Mouse (Mus musculus) midbrain, embryonic 11.5 days (tissue): Measurements from ENCODE around the gene Klrg1. TPM values are rescaled to one million over a fixed set of nuclear protein-coding genes. Genes with fewer than 3 reads are reported as not detected.

Source experiments
- ATAC-seq: fragments of 200-750 bp; cut with Nextera tagmentation; 2 replicates; pipeline ENCODE4 v1.8.0; 2017; ENCODE audit warnings: moderate TSS enrichment, moderate library complexity; ENCODE audit not compliant: low FRiP score
- DNase-seq: peaks from one replicate; pipeline ENCODE4 v3.0.0; 2015; ENCODE audit warnings: low spot score; ENCODE audit errors: missing footprints
- H3K27ac ChIP-seq: fragments of 300-500 bp; sonication (generic); 2 replicates; pipeline ENCODE4 v1.5.1; 2014; ENCODE audit warnings: low read depth, low read length
- H3K27me3 ChIP-seq: fragments of 300-500 bp; sonication (generic); 2 replicates; pipeline ENCODE4 v1.6.1; 2014; ENCODE audit warnings: mild to moderate bottlenecking, low read length, moderate library complexity, mixed read lengths; ENCODE audit not compliant: control insufficient read depth, insufficient read depth
- H3K36me3 ChIP-seq: fragments of 300-500 bp; sonication (generic); 2 replicates; pipeline ENCODE4 v1.6.1; 2014; ENCODE audit warnings: mild to moderate bottlenecking, low read length, moderate library complexity, mixed read lengths; ENCODE audit not compliant: control insufficient read depth, insufficient read depth
- H3K4me1 ChIP-seq: fragments of 300-500 bp; sonication (generic); 2 replicates; pipeline ENCODE4 v1.6.1; 2014; ENCODE audit warnings: low read length; ENCODE audit not compliant: control insufficient read depth, insufficient read depth
- H3K4me2 ChIP-seq: fragments of 300-500 bp; sonication (generic); 2 replicates; pipeline ENCODE4 v1.6.1; 2014; ENCODE audit warnings: mild to moderate bottlenecking, moderate library complexity
- H3K4me3 ChIP-seq: fragments of 300-500 bp; sonication (generic); 2 replicates; pipeline ENCODE4 v1.5.1; 2014; ENCODE audit warnings: low read depth, low read length
- H3K9ac ChIP-seq: fragments of 300-500 bp; sonication (generic); 2 replicates; pipeline ENCODE4 v1.6.1; 2014; ENCODE audit warnings: low read length
- H3K9me3 ChIP-seq: fragments of 300-500 bp; sonication (generic); 2 replicates; pipeline ENCODE4 v1.6.1; 2016; ENCODE audit warnings: low read length; ENCODE audit not compliant: control insufficient read depth
- WGBS: fragments of 180-500 bp; shearing (Covaris S2); extraction: QIAGEN DNeasy Blood & Tissue Kit; methylation state at CpG from one replicate; pipeline ENCODE4 v1.1.7; 2014; 5-methylcytosine and 5-hydroxymethylcytosine counted together
- polyA plus RNA-seq: library from polyadenylated mRNA; unstranded; fragments of >200 nt; fragmentation: Nextera tagmentation; extraction: Ambion mirVana; gene quantifications from 2 replicates; pipeline ENCODE4 v1.2.1, GENCODE M21; 2014

Klrg1 gene
- polyA plus RNA-seq, 1 experiment from 2014 or later, result 0.31 TPM

DNA sequence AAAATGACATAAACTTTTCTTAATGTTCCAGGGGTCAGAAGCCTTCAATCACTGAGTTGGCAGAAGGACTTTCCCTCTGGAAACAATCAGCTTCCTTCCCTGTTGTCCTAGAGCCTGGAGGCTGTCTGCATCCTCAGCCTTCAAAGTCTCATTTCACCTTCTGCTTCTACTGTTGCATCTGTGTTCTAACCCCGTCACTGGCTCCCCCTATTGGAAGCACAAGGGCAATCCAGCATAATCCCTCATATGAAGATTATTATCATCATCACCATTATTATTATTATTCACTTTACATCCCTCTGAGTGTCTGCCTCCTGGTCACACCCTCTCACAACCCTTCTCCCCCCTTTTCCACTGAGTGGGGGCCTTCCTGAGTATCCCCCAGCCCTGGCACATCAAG lies 5.6 kb upstream of the Klrg1 start:
- no peak overlapping the region for H3K4me2 ChIP-seq
- H3K9ac ChIP-seq, result no peak overlapping the region
- no peak overlapping the region for H3K4me3 ChIP-seq
- H3K36me3 ChIP-seq, result no peaks in the 10 kb centered on the region
- H3K4me1 ChIP-seq, result no peaks in the 10 kb centered on the region
- no peaks in the 10 kb centered on the region for H3K27me3 ChIP-seq
- no peak for DNase-seq
- no peaks in the 10 kb centered on the region for H3K9me3 ChIP-seq
- no peak for ATAC-seq
- H3K27ac ChIP-seq, result no peak overlapping the region
- WGBS, result 46% methylated on average over 1 of the region's 1 CpGs

DNA sequence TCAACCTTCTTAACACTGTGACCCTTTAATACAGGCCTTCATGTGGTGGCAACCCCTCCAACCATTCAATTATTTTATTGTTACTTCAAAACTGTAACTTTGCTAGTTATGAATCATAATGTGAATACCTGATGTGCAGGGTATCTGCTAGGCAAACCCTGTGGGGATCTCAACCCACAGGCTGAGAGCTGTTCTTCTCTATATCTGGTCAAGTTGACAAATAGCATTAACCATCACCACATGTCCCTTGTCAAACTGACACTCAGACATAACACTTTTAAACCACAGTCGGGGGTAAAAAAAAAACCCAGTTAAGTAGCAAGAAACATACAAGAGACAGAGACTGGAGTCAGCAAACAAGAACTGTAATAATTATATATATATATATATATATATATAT lies 2.1 kb upstream of the Klrg1 start:
- no peaks in the 10 kb centered on the region for H3K4me1 ChIP-seq
- H3K27ac ChIP-seq, result no peak overlapping the region
- 86% methylated on average over 1 of the region's 1 CpGs for WGBS
- H3K4me2 ChIP-seq, result no peak overlapping the region
- no peaks in the 10 kb centered on the region for H3K9me3 ChIP-seq
- no peak overlapping the region for H3K4me3 ChIP-seq
- DNase-seq (no peak), ATAC-seq (no peak)
- no peak overlapping the region for H3K9ac ChIP-seq
- no peaks in the 10 kb centered on the region for H3K36me3 ChIP-seq
- H3K27me3 ChIP-seq, result no peaks in the 10 kb centered on the region

DNA sequence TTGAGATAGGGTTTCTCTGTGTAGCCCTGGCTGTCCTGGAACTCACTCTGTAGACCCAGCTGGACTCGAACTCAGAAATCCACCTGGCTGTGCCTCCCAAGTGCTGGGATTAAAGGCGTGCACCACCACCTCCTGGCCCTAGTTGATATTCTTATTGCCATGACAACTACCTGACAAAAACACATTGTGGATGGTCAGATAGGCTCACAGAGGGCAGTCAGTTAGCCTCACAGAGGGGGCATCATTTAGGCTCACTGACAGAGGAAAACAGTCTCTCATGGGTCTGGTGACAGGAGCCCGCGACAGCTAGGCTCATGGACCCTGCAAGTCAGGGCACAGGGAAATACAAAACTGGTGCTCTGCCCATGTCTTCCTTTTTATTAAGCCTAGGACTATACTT lies 1.6 kb upstream of the Klrg1 start:
- H3K9me3 ChIP-seq, result no peaks in the 10 kb centered on the region
- H3K4me2 ChIP-seq, result no peak overlapping the region
- DNase-seq (no peak), ATAC-seq (no peak)
- H3K36me3 ChIP-seq, result no peaks in the 10 kb centered on the region
- H3K27me3 ChIP-seq, result no peaks in the 10 kb centered on the region
- H3K4me1 ChIP-seq, result no peaks in the 10 kb centered on the region
- no peak overlapping the region for H3K9ac ChIP-seq
- no peak overlapping the region for H3K27ac ChIP-seq
- 84% methylated on average over 4 of the region's 4 CpGs for WGBS
- H3K4me3 ChIP-seq, result no peak overlapping the region

DNA sequence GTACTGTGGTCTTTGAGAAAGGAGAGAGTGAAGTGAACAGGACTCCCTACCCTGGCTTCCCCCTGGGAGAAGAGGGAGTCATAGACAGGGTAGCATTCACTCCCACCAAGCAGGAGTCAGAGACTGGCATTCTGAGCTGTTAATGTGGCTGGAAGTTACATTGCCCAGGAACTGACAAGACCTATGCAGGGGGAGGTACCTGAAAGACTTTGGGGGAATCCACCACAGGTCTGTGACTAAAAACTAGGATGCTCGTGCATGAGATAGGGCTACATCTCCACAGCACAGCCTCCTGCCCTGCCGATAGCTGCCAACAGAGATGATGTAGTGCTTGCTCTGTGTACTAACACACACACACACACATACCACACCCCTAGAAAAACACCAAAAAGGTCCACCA lies 747 bp upstream of the Klrg1 start:
- WGBS, result 100% methylated on average over 2 of the region's 2 CpGs
- H3K4me3 ChIP-seq, result no peak overlapping the region
- DNase-seq, result no peak

DNA sequence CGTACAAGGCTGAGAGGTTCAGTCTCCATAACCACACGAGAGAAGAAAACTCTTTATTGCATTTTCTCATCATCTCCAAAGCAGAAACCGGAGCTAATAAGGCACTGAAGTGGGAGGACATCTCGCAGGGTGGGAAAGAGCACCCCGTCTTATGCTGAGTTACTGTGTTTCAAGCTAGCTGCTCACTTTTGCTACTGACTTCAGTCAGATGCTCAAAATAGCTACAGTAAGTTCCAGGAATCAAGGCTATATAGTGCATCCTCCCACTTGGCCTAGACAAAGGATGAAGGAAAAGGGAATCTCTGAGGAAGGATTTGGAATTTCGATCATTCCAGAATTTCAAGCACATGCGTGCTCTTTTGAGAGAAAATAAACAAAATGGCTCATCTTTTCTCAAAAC lies 6.1 kb downstream of the Klrg1 start:
- WGBS, result 90% methylated on average over 7 of the region's 7 CpGs
- Histone ChIP-seq H3K27ac (no peak overlapping the region), H3K4me3 (no peak overlapping the region), H3K4me1 (no peaks in the 10 kb centered on the region), H3K9me3 (no peaks in the 10 kb centered on the region), H3K4me2 (no peak overlapping the region), H3K36me3 (no peaks in the 10 kb centered on the region), H3K9ac (no peak overlapping the region), H3K27me3 (no peaks in the 10 kb centered on the region)
- ATAC-seq (no peak), DNase-seq (no peak)

More for the DNA sequence above, 747 bp upstream of the Klrg1 start:
- no peak for ATAC-seq
- Histone ChIP-seq H3K9me3 (no peaks in the 10 kb centered on the region), H3K27ac (no peak overlapping the region), H3K9ac (no peak overlapping the region), H3K4me1 (no peaks in the 10 kb centered on the region), H3K36me3 (no peaks in the 10 kb centered on the region), H3K27me3 (no peaks in the 10 kb centered on the region), H3K4me2 (no peak overlapping the region)

DNA sequence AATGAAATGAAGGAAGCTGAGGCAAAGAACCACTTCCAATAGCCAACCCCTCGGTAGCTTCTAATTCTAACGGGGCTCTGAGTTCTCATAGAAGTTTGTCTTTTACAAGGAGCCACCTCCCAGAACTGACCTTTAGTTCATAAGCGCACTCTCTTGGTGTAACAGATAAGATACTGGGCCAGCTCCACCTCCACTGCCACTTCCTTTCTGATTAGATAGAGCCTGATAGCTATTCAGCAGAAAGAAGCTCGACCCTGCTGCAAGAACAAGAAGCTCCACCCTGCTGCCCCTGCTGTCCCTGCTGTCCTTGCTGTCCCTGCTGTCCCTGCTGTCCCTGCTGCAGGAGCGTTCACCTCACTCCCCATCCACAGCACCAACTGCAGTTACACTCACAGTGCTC lies 8.1 kb downstream of the Klrg1 start:
- ATAC-seq (no peak), DNase-seq (no peak)
- WGBS, result 62% methylated on average over 5 of the region's 5 CpGs
- H3K4me3 ChIP-seq, result no peak overlapping the region
- H3K27ac ChIP-seq, result no peak overlapping the region
- no peak overlapping the region for H3K9ac ChIP-seq
- no peak overlapping the region for H3K4me2 ChIP-seq
- H3K36me3 ChIP-seq, result no peaks in the 10 kb centered on the region
- H3K4me1 ChIP-seq, result no peaks in the 10 kb centered on the region
- H3K27me3 ChIP-seq, result no peaks in the 10 kb centered on the region
- H3K9me3 ChIP-seq, result no peaks in the 10 kb centered on the region

DNA sequence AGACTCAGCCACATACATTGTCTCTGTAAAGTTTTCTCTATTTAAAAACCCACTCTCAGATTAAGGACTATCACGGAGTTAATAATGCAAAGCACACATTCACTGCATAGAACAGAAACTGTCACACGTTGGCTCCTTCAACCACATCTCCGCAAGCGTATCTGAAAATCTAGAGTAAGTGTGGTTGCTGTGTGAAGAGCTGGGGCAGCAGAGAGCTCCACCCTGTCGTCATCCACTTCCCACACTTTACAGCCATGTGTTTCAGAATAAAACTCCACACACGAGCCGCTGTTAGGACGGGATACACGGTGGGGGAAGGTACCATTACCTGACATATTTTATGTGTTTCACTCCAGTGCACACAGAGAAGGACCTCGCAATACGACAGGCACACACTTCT lies 12.5 kb downstream of the Klrg1 start:
- no peak overlapping the region for H3K9ac ChIP-seq
- no peaks in the 10 kb centered on the region for H3K36me3 ChIP-seq
- no peaks in the 10 kb centered on the region for H3K27me3 ChIP-seq
- no peak overlapping the region for H3K27ac ChIP-seq
- H3K9me3 ChIP-seq, result no peaks in the 10 kb centered on the region
- H3K4me1 ChIP-seq, result no peaks in the 10 kb centered on the region
- no peak overlapping the region for H3K4me2 ChIP-seq
- no peak overlapping the region for H3K4me3 ChIP-seq
- no peak for DNase-seq
- no peak for ATAC-seq
- 84% methylated on average over 11 of the region's 11 CpGs for WGBS

DNA sequence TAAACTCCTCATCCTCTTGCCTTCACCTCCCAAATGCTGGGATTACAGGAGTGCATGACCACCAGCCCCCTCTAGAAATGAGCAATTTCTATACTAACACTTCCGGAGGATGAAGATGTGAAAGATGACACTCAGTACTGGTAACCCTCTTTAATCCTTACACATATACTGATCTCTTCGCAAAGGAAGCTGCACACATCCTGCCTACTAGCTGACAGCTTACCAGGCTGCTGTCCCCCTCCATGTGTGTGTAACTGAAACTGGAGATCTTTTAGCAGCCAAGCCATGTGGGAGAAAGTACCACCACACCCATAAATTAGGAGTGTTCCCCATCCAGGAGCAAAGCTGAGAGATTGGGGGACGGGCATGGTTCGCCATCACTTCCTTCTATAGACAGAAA lies 13.5 kb downstream of the Klrg1 start:
- Histone ChIP-seq H3K27me3 (no peaks in the 10 kb centered on the region), H3K4me3 (no peak overlapping the region), H3K36me3 (no peaks in the 10 kb centered on the region), H3K4me1 (no peaks in the 10 kb centered on the region), H3K9ac (no peak overlapping the region), H3K27ac (no peak overlapping the region), H3K9me3 (no peaks in the 10 kb centered on the region), H3K4me2 (no peak overlapping the region)
- ATAC-seq (no peak), DNase-seq (no peak)
- 95% methylated on average over 4 of the region's 4 CpGs for WGBS

DNA sequence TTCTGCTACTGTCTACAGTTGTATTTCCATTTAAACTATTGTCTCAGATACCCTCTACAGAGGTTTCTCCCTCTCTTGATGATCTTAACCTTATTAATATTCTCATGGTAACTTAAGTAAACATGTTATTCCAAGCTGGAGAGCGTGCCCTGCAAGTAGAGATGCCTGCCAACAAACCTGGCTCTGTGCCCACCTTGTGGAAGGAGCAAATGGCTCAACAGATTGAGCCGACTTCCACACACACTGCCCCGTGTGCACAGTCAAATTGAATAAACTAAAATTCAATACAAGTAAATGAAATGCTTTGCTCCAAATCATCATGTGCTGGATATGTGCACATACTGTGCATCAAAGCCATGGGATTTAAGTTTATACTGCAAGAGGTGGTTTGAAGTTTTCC lies 14.1 kb downstream of the Klrg1 start:
- Histone ChIP-seq H3K4me2 (no peak overlapping the region), H3K36me3 (no peaks in the 10 kb centered on the region), H3K9me3 (no peaks in the 10 kb centered on the region), H3K4me1 (no peaks in the 10 kb centered on the region), H3K4me3 (no peak overlapping the region), H3K9ac (no peak overlapping the region), H3K27me3 (no peaks in the 10 kb centered on the region), H3K27ac (no peak overlapping the region)
- ATAC-seq (no peak), DNase-seq (no peak)
- 83% methylated on average over 3 of the region's 3 CpGs for WGBS

DNA sequence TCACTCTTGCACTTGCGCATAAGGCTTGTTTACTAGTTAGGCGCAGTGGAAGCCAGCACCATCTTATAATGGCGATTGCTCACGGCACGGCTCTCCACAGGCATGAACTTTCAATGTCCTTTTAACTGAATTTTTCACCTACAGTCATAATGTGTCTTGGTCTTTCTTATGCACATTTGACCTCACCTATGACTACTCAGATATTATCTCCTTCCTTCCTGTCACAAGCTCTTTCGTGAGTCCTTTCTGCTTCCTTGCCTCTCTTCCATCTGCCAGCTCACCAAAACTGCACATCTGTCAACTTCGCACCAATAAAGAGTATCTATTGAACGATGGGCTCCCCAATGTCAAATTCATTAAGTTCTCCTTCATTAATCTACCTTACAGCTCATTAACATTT lies 20.1 kb downstream of the Klrg1 start:
- Histone ChIP-seq H3K9ac (no peak overlapping the region), H3K4me3 (no peak overlapping the region), H3K27ac (no peak overlapping the region), H3K9me3 (no peaks in the 10 kb centered on the region), H3K36me3 (no peaks in the 10 kb centered on the region), H3K4me2 (no peak overlapping the region), H3K4me1 (no peaks in the 10 kb centered on the region), H3K27me3 (no peaks in the 10 kb centered on the region)
- no peak for ATAC-seq
- WGBS, result 96% methylated on average over 8 of the region's 8 CpGs
- no peak for DNase-seq
